26 mouse cellular contexts compared by ENCODE assay signal in the genomic region with DNA sequence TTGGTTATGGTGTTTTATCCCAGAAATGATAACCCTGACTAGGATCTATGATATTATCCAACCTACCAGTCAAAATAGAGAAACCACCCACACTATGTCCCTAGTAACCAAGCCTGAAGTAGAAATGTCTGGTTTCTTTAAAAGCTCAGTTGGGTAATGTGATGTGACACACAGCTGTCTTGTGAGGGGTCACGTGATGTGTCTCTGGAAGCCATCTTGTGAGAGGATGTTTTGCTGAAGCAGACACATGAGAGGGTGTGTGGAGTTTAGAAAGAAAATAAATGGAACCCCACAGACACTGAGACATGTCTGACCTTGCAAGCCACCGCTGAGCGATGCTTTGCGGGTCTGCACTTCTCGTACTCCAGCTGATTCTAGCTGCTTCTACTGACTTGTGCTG. TPM values are rescaled to one million over a fixed set of nuclear protein-coding genes. Genes with fewer than 3 reads are reported as not detected.
"Had no signal": no experiment of that assay in that cellular context is flagged by ENCODE, and none has a peak within 500 bp of the region (broad histone marks: within the 10 kb centered on the region; RNA-seq: fewer than 3 reads in every experiment).

No protein-coding gene starts in this region.

- H3K4me3 ChIP-seq: embryonic facial prominence, embryonic 10.5 days; embryonic facial prominence, embryonic 12.5 days; embryonic facial prominence, embryonic 13.5 days; embryonic facial prominence, embryonic 15.5 days; erythroblast, embryonic 14.5 days; forebrain, embryonic 10.5 days; forebrain, embryonic 12.5 days; forebrain, embryonic 13.5 days; forebrain, embryonic 15.5 days; gastrocnemius, adult 2 months; heart, adult 2 months had no signal

- H3K4me1 ChIP-seq: embryonic facial prominence, embryonic 10.5 days; embryonic facial prominence, embryonic 12.5 days; embryonic facial prominence, embryonic 13.5 days; embryonic facial prominence, embryonic 15.5 days; forebrain, embryonic 10.5 days; forebrain, embryonic 12.5 days; forebrain, embryonic 13.5 days; forebrain, embryonic 15.5 days had no signal

- DNase-seq: cerebellum, adult 9-11 months; cerebellum, postnatal 10 days; cerebellum, postnatal 14 days; cerebellum, postnatal 25 days; cerebellum, postnatal 36 days; embryo, embryonic 11 days; forebrain, postnatal 0 days; gastrocnemius, adult 2 months; gastrocnemius, postnatal 10 days; gastrocnemius, postnatal 14 days; gastrocnemius, postnatal 25 days; gastrocnemius, postnatal 36 days; heart, adult 11 months; heart, adult 18-20 months; heart, adult 2 months had no signal

- H3K36me3 ChIP-seq: embryonic facial prominence, embryonic 10.5 days; embryonic facial prominence, embryonic 12.5 days; embryonic facial prominence, embryonic 13.5 days; embryonic facial prominence, embryonic 15.5 days; forebrain, embryonic 10.5 days; forebrain, embryonic 12.5 days; forebrain, embryonic 15.5 days had no signal

- H3K27ac ChIP-seq: embryonic facial prominence, embryonic 10.5 days; embryonic facial prominence, embryonic 12.5 days; embryonic facial prominence, embryonic 13.5 days; embryonic facial prominence, embryonic 15.5 days; forebrain, embryonic 10.5 days; forebrain, embryonic 12.5 days; forebrain, embryonic 13.5 days; forebrain, embryonic 15.5 days; gastrocnemius, adult 2 months; heart, adult 2 months had no signal

- H3K27me3 ChIP-seq: embryonic facial prominence, embryonic 12.5 days; embryonic facial prominence, embryonic 13.5 days; embryonic facial prominence, embryonic 15.5 days; forebrain, embryonic 12.5 days; forebrain, embryonic 13.5 days; forebrain, embryonic 15.5 days had no signal

- H3K9ac ChIP-seq: embryonic facial prominence, embryonic 12.5 days; embryonic facial prominence, embryonic 13.5 days; embryonic facial prominence, embryonic 15.5 days; forebrain, embryonic 12.5 days; forebrain, embryonic 13.5 days; forebrain, embryonic 15.5 days; forebrain, postnatal 0 days had no signal

- ATAC-seq: forebrain, embryonic 13.5 days; forebrain, embryonic 14.5 days; forebrain, embryonic 15.5 days; forebrain, embryonic 16.5 days; forebrain, postnatal 0 days had no signal

- H3K9me3 ChIP-seq: embryonic facial prominence, embryonic 10.5 days; embryonic facial prominence, embryonic 12.5 days; embryonic facial prominence, embryonic 13.5 days; embryonic facial prominence, embryonic 15.5 days; forebrain, embryonic 10.5 days; forebrain, embryonic 12.5 days; forebrain, embryonic 13.5 days; forebrain, embryonic 15.5 days had no signal

- H3K4me2 ChIP-seq: embryonic facial prominence, embryonic 12.5 days; embryonic facial prominence, embryonic 13.5 days; embryonic facial prominence, embryonic 15.5 days; forebrain, embryonic 12.5 days; forebrain, embryonic 13.5 days; forebrain, embryonic 15.5 days had no signal

RNA-seq across cellular contexts. Expression of gene Amigo2, which starts 30.2 kb away (rescaled TPM):
- polyA plus RNA-seq: erythroblast, embryonic 14.5 days had no signal
